Mouse (Mus musculus) embryo, embryonic 11 days (tissue): ENCODE results near the gene Kcnj12.

ENCODE experiments used
- DNase-seq: peaks from one replicate; pipeline ENCODE4 v3.0.0-alpha.2; 2015

Kcnj12 gene

GRCm38 (mm10) chr11:61025594-61025993 is 3.2 kb downstream of the Kcnj12 start:
- no peak for DNase-seq

- no peak for DNase-seq
These were observed 4.0 kb downstream of the Kcnj12 start for GRCm38 (mm10) chr11:61026381-61026780.

GRCm38 (mm10) chr11:61027160-61027559 is 4.8 kb downstream of the Kcnj12 start:
- DNase-seq, result no peak

- peak; percentile 59 for DNase-seq
These were observed 6.0 kb downstream of the Kcnj12 start for GRCm38 (mm10) chr11:61028211-61028950.

GRCm38 (mm10) chr11:61029116-61029740 is 6.9 kb downstream of the Kcnj12 start:
- no peak for DNase-seq

- no peak for DNase-seq
These were observed 7.7 kb downstream of the Kcnj12 start for GRCm38 (mm10) chr11:61029864-61030595.

- no peak for DNase-seq
These were observed 8.8 kb downstream of the Kcnj12 start for GRCm38 (mm10) chr11:61031137-61031536.

- DNase-seq, result no peak
These were observed 9.5 kb downstream of the Kcnj12 start for GRCm38 (mm10) chr11:61031658-61032445.

GRCm38 (mm10) chr11:61032481-61032880 is 10.1 kb downstream of the Kcnj12 start:
- DNase-seq, result no peak

- DNase-seq, result no peak
These were observed 10.8 kb downstream of the Kcnj12 start for GRCm38 (mm10) chr11:61033160-61033559.

GRCm38 (mm10) chr11:61036639-61037038 is 14.3 kb downstream of the Kcnj12 start:
- no peak for DNase-seq

- no peak for DNase-seq
These were observed 16.0 kb downstream of the Kcnj12 start for GRCm38 (mm10) chr11:61038277-61038782.

GRCm38 (mm10) chr11:61040856-61041652 is 18.7 kb downstream of the Kcnj12 start:
- no peak for DNase-seq

GRCm38 (mm10) chr11:61042593-61042992 is 20.2 kb downstream of the Kcnj12 start:
- peak; percentile 33 for DNase-seq

GRCm38 (mm10) chr11:61043055-61043992 is 21.0 kb downstream of the Kcnj12 start:
- peak; percentile 51 for DNase-seq

GRCm38 (mm10) chr11:61044741-61045140 is 22.4 kb downstream of the Kcnj12 start:
- no peak for DNase-seq

- DNase-seq, result no peak
These were observed 25.1 kb downstream of the Kcnj12 start for GRCm38 (mm10) chr11:61047441-61047840.

GRCm38 (mm10) chr11:61051151-61051550 is 28.8 kb downstream of the Kcnj12 start:
- no peak for DNase-seq

GRCm38 (mm10) chr11:61056871-61057270 is 34.5 kb downstream of the Kcnj12 start:
- no peak for DNase-seq

- no peak for DNase-seq
These were observed 37.5 kb downstream of the Kcnj12 start for GRCm38 (mm10) chr11:61059691-61060457.
